Mouse (Mus musculus) G1E (cell line): ENCODE data around the gene Fn1.

Experiments
- CTCF ChIP-seq: IDR thresholded peaks from 2 replicates; pipeline ENCODE4 v1.5.1; 2012; ENCODE audit warnings: low read depth, low read length, inconsistent platforms, mixed read lengths
- GATA1 ChIP-seq: IDR thresholded peaks from 2 replicates; pipeline ENCODE4 v1.6.1; 2012; ENCODE audit warnings: borderline replicate concordance, low read length, inconsistent platforms, mixed read lengths
- GATA2 ChIP-seq: IDR thresholded peaks from 2 replicates; pipeline ENCODE4 v1.6.1; 2012; ENCODE audit warnings: low read depth, low read length, inconsistent platforms, borderline replicate concordance
- POLR2AphosphoS5 ChIP-seq: IDR thresholded peaks from 2 replicates; pipeline ENCODE4 v1.6.1; 2012; ENCODE audit warnings: low read depth, low read length, inconsistent platforms; ENCODE audit not compliant: insufficient replicate concordance
- TAL1 ChIP-seq: conservative IDR thresholded peaks from 2 replicates; pipeline ENCODE4 v1.6.1; 2012; ENCODE audit warnings: low read depth, low read length, inconsistent platforms, mixed read lengths

DNA sequence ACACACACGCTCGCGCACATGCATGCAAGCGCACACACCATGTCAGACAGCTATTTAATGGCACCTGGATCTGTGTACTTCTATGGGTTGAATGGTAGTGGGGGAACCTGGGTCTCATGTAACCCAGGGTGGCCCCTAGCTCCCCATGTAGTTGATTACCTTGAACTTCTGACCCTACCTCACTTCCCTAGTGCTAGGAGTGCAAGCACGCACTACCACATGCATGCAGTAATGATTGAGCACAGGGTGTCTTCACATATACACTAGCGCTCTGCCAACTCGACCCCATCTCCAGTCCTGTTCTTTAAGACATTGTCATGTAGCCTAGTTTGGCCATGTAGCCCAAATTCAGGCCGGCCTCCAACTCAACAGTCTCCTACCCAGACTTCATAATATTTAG lies 69.7 kb downstream of the Fn1 start:
- TF ChIP-seq CTCF (no peak), GATA1 (no peak), GATA2 (no peak), POLR2AphosphoS5 (no peak), TAL1 (no peak)
